Mouse (Mus musculus) heart, adult 11 months (tissue): ENCODE measurements around the gene Fam104a.
A peak's percentile ranks its signal among the peaks of the same experiment; 100 is the strongest.

Experiments
- DNase-seq: peaks from one replicate; pipeline ENCODE4 v3.0.0; 2022

Gene Fam104a

DNA sequence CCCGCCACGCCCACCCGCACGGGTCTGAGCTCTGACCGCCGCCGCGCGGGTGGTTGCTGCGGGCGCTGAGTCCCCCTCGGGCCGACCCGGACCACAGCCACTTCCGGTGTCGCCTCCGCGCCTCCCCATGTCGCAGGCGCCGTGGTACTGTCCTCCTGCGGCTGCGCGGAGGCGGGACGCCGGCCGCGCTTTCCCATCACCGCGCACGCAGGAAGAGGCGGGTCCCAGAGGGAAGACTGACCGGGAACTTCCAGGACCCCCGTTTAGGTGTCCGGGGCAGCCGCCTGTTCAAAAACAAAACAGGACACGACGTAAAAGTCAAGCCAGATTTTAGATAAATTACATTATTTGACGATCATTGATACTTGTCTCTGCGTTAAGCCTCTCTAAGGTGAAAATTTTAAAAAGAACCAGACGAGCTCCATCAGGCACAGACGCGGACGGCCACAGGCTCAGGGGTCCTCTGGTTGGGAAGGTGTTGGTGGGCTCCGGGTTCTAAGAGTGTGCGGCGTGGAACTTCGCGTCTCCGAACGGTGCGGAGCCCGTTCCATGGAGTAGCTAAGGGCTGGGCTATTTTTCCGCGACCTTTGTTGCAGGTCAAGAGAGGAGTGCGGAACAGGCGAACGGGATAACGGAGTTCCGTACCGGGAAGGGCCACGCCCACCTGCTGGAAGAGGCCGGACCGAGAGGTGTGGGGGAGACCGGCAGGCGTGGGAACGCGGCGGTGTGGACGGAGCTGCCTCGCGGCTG, at the start of gene Fam104a, which contains the start of gene D11Wsu47e:
Fam104a (minus strand) TSS at position 199 of the 750 bp plus-strand sequence.
D11Wsu47e (plus strand) TSS at position 456 of the 750 bp plus-strand sequence.
- peak; percentile 100 for DNase-seq

DNA sequence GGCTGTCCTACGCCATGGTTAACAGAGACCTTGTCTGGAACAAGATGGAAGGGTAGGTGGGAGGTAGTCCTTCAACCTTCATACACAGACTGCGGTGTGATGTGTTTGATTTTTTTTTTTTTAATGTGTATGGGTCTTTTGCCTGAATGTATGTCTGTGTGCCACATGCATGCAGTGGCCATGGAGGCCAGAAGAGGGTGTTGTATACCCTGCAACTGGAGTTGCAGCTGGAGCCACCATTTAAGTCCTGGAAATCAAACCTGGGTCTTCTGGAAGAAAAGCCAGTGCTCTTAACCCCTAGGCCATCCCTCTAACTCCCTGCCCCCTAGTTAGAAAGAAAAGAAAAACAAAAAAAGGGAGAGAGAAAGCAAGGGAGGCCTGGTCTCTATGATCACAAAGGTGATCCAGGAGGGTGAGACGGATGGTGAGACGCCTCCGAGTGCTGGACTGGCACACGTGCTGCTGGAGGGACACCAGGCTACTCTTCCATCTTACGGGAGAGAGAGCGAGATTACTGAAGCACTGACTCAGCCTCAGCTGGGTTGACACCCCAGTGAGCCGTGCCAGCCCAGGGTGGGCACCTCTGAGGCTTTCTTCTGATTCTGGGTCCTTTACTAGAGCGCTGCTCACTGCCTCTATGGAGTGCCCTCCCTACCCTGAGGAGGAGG, 48.1 kb upstream of the Fam104a start:
- no peak for DNase-seq

DNA sequence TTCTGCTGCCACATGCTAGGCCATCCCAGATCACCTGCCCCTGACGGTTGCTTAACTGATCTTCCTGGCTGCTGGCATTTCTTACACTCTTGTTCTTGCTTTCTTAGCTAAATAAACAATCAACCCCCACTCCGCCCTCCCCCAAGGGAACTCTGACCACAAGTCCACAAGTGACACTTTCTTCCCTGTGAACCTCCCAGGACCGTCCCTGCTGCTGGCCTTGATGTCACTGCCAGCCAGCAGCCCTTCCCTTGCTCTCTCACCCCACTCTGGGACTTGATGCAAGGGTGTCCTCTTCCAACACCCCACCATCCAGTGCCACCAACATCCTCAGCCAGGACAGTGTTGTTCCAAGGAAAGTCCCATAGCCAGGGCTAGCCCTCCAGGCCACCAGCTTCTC, 46.9 kb upstream of the Fam104a start:
- no peak for DNase-seq

DNA sequence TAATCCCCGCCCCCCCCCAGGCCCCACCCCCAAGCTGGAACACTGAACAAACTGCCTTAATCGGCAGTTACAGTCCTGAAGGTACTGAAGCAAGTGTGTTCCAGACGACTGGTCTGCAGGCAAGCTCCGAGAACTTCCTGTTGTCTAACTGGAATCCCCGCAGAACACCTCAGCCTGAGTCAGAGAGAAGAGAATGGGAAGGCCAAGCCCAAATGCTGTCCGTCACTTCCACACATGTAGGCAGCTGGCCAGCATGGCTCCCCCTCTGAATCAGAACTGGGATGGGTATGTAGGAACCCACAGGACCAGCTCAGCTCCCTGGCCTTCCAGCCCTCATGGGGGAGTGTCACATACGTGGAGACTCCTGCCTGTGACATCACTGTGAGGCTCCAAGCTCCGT, 46.0 kb upstream of the Fam104a start:
- peak; percentile 93 for DNase-seq

DNA sequence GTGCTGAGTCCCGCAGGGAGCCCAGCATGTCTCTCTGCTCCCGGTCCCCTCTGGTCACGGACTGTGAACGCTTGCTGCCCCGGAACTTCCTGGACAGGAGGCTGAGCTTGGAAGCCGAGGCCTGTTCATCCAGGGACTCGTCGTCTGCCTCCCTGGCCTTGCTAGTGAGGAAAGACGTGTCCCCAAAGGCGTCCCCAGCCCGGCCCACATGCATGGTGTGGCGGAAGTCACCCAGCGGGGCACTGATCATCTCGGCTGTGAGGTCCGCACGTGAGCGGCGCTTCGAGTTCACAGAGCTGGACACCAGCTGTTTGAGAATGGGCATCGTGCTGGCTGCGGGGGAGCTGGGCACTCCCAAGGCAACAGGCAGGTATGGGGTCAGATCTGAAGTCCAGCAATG, 45.3 kb upstream of the Fam104a start:
- DNase-seq, result peak; percentile 95

DNA sequence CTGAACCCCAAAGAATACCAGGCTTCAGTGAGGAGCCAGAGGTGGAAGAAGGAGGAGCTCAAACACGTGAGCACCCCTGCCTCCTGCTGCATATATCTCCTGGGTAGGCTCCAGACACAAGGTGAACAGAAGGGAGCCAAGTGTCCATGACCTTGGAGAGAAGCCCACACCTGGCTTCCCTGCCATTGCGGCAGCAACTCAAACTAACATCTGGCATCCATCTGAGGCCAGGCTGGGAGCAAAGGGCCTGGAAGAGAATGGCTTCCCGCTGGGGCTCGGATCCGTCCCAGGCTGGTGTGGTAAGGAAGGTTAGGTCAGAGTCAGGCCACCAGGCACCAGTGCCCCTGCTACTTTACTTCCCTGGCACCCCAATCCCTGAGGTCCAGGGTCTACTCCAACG, 44.0 kb upstream of the Fam104a start:
- DNase-seq, result peak; percentile 89

DNA sequence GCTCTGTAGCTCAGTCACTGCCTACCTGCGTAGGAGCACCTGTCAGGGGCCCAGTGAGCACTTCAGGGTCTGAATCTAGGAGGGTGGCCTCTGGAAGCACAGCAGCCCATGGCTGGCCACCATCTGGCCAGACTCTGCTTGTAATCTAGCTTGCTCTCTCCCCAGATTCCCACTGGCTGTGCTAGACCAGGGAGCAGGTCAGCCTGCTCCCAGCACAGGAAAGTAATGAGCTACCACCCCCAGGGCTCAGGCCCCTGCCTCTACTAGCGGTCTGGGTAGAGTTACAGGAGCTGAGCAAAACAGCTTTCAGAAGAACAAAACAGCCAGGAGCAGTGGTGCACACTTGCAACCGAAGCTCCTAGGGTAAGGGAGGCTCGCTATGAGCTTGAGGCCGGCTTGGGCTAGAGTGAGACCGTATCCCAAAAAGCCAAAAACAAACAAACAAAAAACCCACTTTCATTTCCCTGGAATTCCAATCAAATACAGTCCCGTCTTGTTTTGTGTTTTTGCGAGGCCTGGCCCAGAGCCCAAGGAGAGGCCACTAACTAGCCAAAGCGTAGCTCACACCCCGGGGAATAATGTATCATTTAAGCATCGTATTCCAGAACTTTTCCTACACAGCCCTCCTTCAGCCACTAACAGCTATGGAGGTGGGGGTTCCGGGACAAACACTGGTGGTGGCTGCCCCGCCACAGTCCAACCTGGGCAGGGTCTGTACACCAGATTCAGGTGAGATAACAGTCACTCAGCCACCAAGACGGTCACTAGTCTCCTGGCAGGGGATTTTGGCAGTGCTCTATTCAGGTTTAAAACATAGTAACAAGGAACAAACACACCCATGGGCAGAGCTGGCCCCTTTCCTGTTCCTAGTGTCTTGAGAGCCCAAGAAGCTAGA, 43.3 kb upstream of the Fam104a start:
- DNase-seq, result peak; percentile 93

DNA sequence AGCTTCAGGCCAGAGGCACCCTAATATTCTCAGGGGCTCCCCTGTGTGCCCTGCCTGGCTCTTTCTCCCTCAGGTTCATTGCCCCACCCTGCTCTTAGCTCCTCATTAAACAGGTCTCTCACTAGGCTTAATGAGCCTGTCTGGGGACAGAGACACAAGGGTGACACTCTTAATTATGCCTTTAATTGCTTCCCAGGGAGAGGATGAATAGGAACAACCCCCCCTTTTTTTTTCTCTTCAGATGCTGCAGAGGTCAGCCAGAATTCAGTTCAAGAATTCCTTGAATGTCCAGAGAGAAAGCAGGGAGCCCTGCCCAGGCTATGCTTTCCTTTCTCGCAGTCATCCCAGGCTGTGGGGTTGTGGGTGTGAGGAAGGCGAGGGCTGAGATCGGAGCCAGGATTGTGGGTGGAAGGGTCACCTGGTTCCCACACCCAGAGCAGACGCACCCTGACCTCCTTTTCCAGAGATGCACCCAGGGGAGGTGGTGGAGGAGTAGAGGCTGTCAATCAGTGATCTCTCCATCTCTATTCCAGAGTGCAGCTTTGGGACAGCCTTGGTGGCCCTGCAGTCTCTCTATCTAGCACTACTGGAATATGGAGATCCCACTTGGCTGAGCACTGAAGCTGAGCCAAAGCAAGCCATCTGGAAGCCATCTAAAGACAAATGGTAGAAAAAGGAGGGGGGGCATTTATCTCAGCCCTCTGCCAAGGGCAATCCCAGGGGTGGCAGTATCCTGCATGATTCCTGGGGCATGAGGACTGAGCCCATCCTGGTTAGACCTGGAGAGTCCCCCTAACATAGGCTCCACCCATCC, 41.5 kb upstream of the Fam104a start:
- peak; percentile 97 for DNase-seq

DNA sequence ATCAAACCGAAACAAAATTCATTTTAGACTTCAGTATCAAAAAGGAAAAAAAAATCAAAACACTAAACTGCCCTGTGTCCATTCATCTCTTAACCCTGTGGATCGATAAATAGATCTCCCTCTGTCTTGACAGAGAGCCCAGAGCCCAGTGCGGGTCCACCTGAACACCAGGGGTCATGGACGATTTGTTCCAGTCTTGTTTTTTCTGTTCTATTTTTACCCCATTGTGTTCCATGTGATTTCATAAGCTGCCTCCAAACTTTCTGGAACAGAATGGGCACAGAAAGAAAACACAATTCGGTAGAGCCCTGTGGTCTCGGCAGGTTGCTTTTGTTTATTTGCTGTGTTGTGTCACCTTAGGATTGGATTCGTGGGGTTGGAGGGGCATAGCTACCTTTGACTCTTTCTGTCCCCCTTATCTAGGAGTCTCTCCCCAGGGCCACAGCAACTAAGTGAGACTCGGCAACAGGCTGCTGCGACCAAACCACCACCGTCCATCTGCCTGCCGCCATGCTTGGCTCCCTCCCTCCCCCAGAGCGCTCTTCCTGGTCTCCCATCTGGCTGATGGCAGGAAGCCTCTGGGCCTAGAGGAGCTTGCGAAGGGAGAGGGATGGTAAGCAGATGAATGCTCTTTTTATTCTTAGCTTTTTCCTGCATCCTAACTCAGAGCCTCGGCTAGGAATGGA, 38.6 kb upstream of the Fam104a start:
- peak; percentile 92 for DNase-seq

DNA sequence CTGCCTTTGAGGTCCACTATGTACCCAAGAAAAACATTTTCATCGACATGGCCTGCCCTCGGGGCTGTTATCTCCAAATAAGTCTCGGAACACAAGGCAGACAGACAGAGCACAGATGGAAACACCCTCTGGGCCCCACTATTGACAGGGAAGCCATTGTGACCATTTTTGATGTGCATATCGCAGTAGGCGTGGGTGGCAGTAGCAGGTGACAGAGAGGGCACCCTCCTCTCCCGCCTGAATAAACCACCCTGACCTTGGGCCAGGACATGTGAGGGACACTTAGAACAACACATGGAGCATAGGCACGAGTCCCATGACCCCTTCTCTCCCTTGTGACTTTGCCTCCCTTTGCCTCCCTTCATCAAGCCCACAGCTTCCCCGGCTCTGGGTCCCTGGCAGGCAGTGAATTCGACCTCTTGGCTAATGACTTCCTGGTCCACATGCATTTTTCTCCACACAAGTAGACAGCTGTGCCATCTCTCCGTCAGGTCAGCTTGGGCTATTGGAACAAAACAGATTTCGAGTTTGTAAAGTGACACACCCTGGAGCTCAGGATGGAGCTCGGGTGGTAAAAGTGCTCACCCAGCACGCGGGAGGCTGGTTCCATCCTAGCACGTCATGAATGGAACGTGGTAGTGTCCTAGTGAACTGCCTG, 33.9 kb upstream of the Fam104a start:
- peak; percentile 91 for DNase-seq

DNA sequence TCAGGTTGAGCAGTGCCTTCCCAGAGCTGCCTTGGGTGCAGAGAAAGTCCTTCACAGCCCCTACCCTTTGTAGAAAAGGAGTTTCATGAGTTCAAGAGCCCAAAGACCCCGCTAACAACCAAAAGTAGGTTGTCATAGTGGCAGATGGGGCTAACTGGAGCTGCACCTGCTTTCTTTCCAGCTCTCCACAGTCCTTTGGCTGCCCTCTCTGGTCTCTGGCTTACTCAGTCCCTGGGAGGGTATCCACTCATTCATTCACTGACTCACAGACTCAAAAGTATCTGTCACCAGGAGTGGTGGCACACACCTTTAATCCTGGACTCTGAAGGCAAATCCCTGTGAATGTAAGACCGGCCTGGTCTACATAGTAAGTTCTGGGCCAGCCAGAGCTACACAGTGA, 32.2 kb upstream of the Fam104a start:
- no peak for DNase-seq

DNA sequence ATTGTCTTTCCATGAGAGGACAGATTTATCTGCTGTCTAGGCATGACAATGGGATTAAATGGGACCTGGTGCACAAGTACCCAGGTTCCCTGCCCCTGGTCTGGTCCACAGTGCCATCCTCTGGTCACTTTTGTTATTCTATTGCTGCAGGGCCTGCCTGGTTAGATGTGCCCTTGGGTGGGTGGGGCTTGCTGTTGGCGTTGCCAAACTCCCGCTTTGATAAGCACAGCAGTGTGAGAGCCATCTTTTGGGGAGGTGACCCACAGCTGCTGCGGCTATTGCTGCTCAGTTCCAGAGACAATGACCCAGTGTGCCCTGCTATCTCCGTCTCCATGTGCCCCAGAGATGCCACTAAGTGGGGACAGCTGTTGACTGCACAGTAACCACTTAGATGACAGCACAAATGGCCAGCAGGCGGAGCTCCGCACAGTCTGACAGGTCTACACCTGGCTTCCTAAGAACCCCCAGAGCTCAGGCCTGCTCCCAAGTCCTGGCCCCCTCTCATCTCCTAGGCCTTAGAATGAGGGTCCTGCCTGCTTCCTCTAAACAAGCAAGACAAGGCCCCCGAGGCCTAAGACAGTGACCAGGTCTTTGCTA, 31.2 kb upstream of the Fam104a start:
- DNase-seq, result no peak

DNA sequence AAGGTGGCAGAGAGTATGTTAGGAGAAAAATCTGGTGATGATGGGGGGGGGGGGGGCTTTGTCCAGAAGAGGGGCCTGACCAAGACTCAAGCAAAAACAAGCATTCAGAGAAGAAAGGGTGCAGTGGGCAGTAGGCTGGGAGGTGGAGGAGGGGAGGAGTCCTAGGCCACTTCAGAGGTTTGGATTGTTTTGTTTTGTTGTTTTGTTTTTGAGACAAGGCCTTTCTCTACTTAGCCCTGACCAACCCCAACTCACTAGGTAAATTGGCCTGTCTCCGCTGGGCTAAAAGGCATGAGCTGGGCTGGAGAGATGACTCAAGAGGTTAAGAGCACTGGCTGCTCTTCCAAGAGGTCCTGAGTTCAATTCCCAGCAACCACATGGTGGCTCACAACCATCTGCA, 27.1 kb upstream of the Fam104a start:
- DNase-seq, result no peak

DNA sequence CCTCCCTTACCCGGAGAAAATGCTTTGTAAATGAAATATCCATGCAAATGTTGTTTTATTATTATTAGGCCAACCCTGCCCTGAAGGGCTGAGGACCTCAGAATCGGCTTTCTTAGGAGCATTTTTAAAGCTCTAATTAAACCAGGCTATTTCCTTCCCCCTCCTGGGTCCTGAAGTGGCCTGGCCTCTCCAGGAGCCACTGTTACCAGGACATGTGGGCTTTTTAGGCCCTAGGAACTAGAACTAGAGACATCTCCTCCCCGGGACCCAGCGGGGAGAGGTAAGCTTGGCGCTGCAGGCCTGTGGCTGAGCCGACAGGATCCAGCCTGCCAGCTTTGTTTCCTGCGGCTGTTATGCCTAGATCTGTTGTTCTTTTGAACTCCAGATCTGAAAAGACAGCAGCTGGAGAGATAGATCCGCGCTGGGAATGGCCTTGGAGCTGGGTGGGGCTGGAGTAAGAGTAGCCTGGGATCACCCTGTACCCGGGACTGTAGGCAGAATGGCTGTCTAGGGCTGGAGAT, 26.4 kb upstream of the Fam104a start:
- no peak for DNase-seq

DNA sequence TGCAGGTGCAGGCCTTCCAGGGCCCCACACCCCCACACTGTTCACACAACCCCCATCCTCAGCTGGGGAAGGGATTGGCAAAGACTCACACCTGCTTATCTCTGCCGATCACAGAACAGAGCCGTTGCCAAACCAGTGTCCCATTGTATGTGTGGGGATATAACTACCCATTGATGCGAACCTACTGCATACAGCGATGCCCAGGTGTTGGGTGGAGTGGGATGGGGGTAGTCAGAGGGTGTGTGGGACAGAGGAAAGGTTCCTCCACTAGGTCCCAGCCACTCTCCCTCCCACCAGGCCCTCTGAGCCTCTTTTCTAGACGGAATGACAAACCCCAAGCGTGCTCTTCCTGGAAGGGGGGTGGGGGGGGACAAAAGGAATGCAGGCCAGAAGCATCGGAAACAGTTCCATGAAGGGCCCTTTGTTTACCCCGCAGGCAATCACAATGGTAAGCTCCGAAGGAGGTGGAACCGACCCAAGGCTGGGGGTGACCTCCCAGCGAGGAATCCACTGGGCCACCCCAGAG, 25.8 kb upstream of the Fam104a start, which contains the start of gene Cpsf4l:
Cpsf4l (minus strand) TSS at position 287 of the 526 bp plus-strand sequence.
- no peak for DNase-seq

DNA sequence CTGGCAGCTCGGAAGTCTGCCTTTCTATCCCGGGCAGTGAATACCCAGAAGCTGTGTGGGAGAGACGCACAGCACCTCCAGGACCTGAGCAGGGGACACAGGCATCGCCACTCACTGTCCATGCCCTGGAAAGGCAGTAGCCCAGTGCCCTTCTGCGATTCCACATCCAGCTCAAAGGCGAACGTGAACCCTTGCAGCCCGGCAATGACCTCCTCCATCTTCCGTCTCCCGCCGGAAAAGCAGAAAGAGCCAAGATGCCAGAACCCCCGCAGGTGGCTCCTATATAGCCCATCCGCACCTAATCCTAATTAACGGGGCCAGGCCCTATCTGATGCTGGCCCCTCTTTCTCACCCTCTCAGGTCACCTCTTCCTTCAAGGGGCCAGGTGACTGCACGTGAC, 25.3 kb upstream of the Fam104a start:
- DNase-seq, result no peak

DNA sequence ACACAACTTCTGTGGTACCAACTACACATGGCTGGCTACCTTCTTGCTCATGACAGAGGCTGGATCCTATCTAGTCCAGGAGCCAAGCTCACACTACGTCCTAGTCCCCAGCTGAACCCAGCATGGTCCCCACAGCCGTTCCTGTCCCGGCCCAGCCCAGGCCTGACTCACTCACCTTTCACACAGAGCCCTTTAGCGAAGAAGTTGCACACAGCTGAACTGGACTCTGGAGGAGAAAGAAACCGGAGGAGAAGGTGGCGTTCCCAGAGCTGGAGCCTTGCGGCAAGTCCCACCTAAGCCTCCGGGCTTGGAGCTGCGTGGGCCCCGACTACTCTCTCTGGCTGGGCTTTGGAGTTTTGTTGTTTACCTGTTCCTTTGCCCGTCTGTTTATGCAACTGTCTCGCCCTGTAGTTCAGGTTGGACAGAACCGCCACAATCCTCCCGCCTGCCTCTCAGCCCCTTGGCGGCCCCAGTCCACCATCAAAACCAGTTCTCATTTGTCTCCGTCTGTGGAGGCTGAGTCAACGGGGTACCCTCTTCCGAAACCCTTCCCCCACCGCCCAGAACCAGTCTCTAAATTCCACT, 24.8 kb upstream of the Fam104a start:
- no peak for DNase-seq

DNA sequence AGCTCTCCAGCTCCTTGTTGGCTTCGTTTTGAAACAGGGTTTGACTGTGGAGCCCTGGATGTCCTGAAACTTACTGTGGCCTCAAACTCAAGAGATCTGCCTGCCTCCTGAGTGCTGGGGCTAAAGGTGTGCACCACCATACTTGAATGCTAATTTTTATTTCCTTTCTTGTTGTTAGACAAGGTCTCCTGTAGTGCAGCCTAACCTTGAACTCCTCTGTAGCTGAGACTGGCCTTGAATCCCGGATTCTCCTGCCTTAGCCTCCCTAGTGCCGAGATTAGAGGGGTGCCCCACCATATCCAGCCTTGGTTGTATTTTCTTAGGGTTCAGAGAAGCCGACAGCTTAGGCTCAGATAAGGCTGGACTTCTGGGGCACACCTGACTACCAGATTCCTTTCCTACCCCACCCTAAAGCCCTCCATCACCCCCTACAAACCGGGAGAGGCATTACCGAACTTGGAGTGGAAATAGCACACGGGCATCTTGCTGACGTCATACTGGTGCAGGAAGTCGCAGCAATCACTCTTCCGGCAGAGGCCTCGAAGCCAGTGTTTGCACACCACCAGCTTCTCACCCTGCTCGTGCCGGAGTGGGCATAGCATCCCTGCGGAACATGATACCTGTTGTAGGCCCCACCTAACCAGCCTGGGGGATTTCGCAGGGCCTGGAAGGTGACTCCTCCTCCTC, 22.2 kb upstream of the Fam104a start:
- no peak for DNase-seq

DNA sequence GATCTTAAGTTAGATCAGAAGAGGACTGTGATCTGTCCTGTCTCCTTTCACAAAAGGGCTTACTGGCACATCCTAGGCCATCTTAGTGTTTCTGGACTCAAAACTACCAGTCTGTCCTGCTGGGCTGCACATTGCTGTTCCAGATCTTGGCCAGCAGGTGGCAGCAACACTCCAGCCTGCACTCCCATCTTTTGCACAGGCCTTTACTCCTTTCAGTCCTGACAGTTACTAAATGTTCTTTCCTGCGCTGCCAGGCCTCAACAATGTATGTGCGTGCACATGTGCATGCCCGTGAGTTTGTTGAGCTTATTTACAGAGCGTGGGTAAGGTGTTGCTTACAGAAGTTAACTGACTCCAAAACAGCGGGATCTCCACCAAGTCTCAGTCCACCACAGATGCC, 19.8 kb upstream of the Fam104a start:
- peak; percentile 96 for DNase-seq
